Mouse (Mus musculus) kidney, adult 2 months (tissue): Measurements from ENCODE around the gene Msrb1. TPM values are rescaled to one million over a fixed set of nuclear protein-coding genes. Genes with fewer than 3 reads are reported as not detected.

Experiments
- DNase-seq: peaks from one replicate; pipeline ENCODE4 v3.0.0; 2021
- H3K27ac ChIP-seq: fragments of 200-500 bp; 2 replicates; pipeline ENCODE4 v1.5.1; 2012; ENCODE audit warnings: low read depth, low read length, control low read depth, inconsistent platforms; ENCODE audit not compliant: insufficient read depth
- H3K27me3 ChIP-seq: fragments of 200-500 bp; replicated peaks from 2 replicates; pipeline ENCODE4 v1.6.1; 2012; ENCODE audit warnings: mild to moderate bottlenecking, moderate library complexity, low read length, inconsistent platforms; ENCODE audit not compliant: control insufficient read depth, insufficient read depth
- H3K36me3 ChIP-seq: fragments of 200-500 bp; 2 replicates; pipeline ENCODE4 v1.6.1; 2012; ENCODE audit warnings: mild to moderate bottlenecking, moderate library complexity, low read length, inconsistent platforms; ENCODE audit not compliant: control insufficient read depth, insufficient read depth
- H3K4me1 ChIP-seq: fragments of 200-500 bp; 2 replicates; pipeline ENCODE4 v1.6.1; 2011; ENCODE audit warnings: low read length; ENCODE audit not compliant: control insufficient read depth, insufficient read depth
- H3K4me3 ChIP-seq: fragments of 200-500 bp; 2 replicates; pipeline ENCODE4 v1.5.1; 2011; ENCODE audit warnings: mild to moderate bottlenecking, low read depth, low read length, control low read depth; ENCODE audit not compliant: insufficient read depth
- CTCF ChIP-seq: fragments of 200-500 bp; conservative IDR thresholded peaks from 2 replicates; pipeline ENCODE4 v1.5.1; 2011; ENCODE audit warnings: low read depth, mild to moderate bottlenecking, control low read depth, low read length, moderate library complexity, mixed read lengths; ENCODE audit not compliant: insufficient read depth, insufficient read length
- POLR2A ChIP-seq: fragments of 200-500 bp; IDR thresholded peaks from one replicate; pipeline ENCODE4 v1.6.1; 2011; ENCODE audit warnings: low read depth, low read length, control low read depth
- WGBS: fragments of 180-500 bp; shearing (Covaris S2); methylation state at CpG from one replicate; pipeline ENCODE4 v1.1.7; 2018; 5-methylcytosine and 5-hydroxymethylcytosine counted together
- polyA plus RNA-seq: library from polyadenylated mRNA; depleted of rRNA; stranded (reverse); fragments of >200 nt; gene quantifications from 2 replicates; pipeline ENCODE4 v1.2.3, GENCODE M21; 2012

Gene Msrb1
- polyA plus RNA-seq, 1 experiment, result 209 TPM

DNA sequence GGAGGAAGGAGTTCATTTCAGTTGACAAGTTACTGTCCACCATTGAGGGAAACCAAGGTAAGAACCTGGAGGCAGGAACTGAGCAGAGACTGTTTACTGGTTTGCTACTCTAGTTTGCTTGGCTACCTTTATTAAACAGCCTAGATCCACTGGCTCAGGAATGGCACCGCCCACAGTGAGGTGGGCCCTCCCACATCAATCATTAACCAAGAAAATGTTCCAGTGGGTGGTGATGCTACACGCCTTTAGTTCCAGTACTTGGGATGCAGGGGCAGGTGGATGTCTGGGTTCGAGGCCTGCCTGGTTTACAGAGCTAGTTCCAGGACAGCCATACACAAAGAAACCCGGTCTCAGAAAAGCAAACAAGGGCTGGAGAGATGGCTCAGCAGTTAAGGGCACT, 1.8 kb downstream of the Msrb1 start:
- Histone ChIP-seq H3K27ac (peak overlapping the region; percentile 37), H3K27me3 (no peaks in the 10 kb centered on the region), H3K4me1 (peaks cover 9% of the 10 kb centered on the region; the same call in 1 of the 2 replicates), H3K36me3 (no peaks in the 10 kb centered on the region), H3K4me3 (no peak overlapping the region)
- 51% methylated on average over 4 of the region's 4 CpGs for WGBS
- DNase-seq, result peak; percentile 91
- TF ChIP-seq POLR2A, result no peak
- TF ChIP-seq CTCF, result no peak

DNA sequence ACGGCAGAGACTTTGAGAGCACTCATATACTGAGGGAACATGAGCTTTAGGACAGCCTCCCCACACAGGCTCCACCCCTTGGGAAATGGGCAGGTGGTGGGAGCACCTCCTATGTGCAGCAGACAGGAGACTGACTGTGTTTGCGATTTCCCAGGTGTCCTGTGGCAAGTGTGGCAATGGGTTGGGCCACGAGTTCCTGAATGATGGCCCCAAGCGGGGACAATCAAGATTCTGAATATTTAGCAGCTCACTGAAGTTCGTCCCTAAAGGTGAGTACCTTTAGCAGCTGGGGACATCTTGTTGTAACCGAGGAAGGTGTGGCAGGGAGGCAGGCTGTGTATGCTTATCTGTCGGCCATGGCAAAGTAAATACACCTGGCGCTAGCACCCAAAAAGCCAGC, 3.5 kb downstream of the Msrb1 start:
- no peak overlapping the region for H3K4me3 ChIP-seq
- peaks cover 9% of the 10 kb centered on the region; the same call in 1 of the 2 replicates for H3K4me1 ChIP-seq
- no peak overlapping the region for H3K27ac ChIP-seq
- no peaks in the 10 kb centered on the region for H3K27me3 ChIP-seq
- 87% methylated on average over 8 of the region's 8 CpGs for WGBS
- no peaks in the 10 kb centered on the region for H3K36me3 ChIP-seq
- TF ChIP-seq CTCF, result no peak
- DNase-seq, result no peak

DNA sequence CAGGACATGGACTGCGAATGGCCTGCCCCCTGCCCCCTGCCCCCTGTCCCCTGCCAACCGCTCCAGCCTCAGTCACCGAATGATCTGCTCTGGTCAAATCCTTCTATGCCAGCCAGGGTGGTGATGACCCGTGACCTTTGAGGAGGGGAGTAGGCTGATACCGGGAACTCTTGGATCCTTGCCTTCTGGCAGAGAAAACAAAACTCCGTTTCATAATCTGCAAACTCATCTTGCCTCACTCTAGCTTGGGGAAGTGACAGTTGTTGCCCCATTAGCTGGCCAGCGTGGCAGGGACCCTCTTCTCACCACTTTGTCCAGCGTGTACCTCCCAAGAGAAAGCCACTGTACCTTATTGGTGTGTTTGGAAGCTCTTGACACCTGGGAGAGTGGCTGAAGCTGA, 5.9 kb downstream of the Msrb1 start:
- DNase-seq, result peak; percentile 68
- TF ChIP-seq POLR2A (no peak), CTCF (no peak)
- Histone ChIP-seq H3K4me3 (no peak overlapping the region), H3K27me3 (no peaks in the 10 kb centered on the region), H3K36me3 (no peaks in the 10 kb centered on the region), H3K4me1 (0 out of 2 replicates have a peak, but pooled peaks cover 6% of the 10 kb centered on the region), H3K27ac (no peak overlapping the region)
- WGBS, result 38% methylated on average over 8 of the region's 8 CpGs

DNA sequence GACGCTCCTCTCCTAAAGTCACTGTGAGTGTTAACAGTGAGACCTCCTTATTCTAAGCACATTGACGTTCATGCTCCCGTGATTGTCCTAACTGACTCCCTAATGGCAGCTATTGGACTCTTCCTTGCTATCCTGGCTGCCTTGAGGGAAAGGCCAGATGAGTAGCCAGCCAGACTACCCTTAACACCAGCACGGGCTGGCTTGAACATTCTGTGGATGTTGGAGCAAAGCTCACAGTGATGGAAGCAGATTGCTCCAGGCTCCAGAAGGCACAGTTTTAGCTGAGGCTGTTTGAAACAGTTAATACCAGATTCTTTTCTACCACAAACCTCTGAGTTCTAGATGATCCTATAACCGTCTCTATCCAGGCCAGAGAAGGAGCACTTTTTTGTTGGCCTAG, 7.5 kb downstream of the Msrb1 start:
- no peaks in the 10 kb centered on the region for H3K36me3 ChIP-seq
- no peaks in the 10 kb centered on the region for H3K27me3 ChIP-seq
- WGBS, result 75% methylated on average over 5 of the region's 5 CpGs
- H3K27ac ChIP-seq, result no peak overlapping the region
- DNase-seq, result peak; percentile 57
- no peak overlapping the region for H3K4me3 ChIP-seq
- no peak for TF ChIP-seq POLR2A
- no peaks in the 10 kb centered on the region for H3K4me1 ChIP-seq

DNA sequence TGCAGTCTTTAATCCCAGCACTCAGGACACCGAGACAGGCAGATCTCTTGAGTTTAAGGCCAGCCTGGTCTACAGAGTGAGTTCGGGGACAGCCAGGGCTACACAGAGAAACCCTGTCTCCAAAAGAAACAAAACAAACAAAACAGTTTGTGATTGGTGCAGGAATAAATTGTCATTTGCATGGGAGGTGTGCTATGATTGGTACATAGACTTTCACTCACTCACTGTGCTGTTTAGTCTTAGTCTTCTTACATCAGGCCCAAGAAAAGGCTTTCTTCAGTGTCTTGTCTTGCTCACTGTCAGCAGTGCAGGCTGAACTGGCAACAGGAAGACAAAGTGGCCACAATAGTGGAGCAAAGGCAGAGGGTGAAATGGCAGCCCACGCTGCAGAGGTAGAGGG, 7.9 kb downstream of the Msrb1 start:
- Histone ChIP-seq H3K27me3 (no peaks in the 10 kb centered on the region), H3K4me3 (no peak overlapping the region), H3K36me3 (no peaks in the 10 kb centered on the region), H3K27ac (no peak overlapping the region), H3K4me1 (no peaks in the 10 kb centered on the region)
- TF ChIP-seq POLR2A, result no peak
- TF ChIP-seq CTCF, result no peak
- 72% methylated on average over 3 of the region's 3 CpGs for WGBS
- no peak for DNase-seq

DNA sequence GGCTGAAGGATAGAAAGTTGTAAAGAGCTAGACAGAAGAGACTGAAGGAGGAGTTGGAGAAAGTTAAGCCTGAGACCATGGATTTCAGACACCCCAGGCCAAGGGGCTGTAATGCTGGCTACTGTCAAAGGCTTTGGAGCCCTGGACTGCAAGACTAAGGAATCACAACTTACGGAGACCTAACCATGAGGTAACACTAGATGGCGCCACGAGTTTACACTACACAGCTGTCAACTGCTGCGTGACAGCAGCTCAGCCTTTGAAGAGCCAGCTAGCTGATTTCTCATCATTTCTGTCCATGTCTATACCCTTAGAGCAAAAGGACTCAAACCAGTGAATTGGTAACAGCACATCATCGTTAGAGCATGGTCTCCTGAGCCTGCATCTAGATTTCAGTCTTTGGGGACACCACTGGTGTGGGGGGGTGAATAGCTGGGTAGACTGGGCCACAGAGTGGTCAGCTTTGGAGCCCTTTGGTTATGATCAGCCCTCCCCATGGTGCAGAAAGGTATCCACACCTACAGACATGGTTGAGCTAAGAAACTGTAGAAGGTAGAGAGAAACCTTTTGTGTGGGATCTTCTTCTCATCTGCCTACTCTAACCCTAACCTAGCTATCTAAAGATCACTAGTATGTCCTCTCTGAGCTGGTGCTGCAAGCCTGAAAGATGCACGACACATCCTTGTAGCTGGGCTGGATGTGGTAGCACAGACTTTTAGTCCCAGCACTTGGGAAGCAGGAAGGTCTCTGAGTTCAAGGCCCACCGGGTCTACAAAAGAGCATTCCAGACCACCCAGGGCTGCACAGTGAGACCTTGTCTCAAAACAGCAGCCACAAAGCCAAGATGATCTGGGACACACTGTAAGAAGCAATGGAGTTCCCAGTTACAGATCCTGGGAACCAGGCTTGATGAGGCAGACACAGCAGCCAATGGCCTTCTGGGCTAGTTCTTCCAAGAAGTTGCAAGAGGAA, 9.4 kb downstream of the Msrb1 start:
- no peaks in the 10 kb centered on the region for H3K27me3 ChIP-seq
- WGBS, result 25% methylated on average over 7 of the region's 7 CpGs
- H3K4me3 ChIP-seq, result no peak overlapping the region
- no peaks in the 10 kb centered on the region for H3K4me1 ChIP-seq
- H3K36me3 ChIP-seq, result no peaks in the 10 kb centered on the region
- peak; percentile 89 for DNase-seq
- no peak overlapping the region for H3K27ac ChIP-seq
- TF ChIP-seq CTCF (peak; percentile 98), POLR2A (no peak)

DNA sequence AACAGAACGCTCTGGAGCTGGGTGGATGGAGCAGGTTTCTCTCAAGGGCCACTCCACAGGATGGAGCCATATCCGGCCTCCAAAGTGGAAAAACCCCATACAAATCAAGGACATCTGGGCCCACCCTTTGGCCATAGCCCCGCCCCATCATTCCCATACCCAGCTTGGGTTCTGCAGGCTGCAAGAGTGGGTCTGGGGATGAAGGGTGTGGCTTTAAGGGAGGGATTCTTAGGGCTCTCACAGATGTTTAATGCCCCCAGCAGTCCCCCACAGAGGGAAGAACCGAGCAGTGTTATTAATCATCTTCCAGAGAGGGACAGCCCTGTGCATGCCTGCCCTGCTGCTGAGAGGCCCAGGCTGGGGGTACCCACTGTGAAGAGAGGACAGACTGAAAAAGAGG, 10.5 kb downstream of the Msrb1 start:
- 53% methylated on average over 4 of the region's 4 CpGs for WGBS
- no peak for DNase-seq
- Histone ChIP-seq H3K36me3 (no peaks in the 10 kb centered on the region), H3K27ac (no peak overlapping the region), H3K27me3 (no peaks in the 10 kb centered on the region), H3K4me1 (no peaks in the 10 kb centered on the region), H3K4me3 (no peak overlapping the region)
- TF ChIP-seq POLR2A (no peak), CTCF (no peak)
